Mouse (Mus musculus) CH12.LX (cell line): ENCODE measurements around the gene Cdk5rap3.

Experiments used
- ELF1 ChIP-seq: IDR thresholded peaks from 2 replicates; pipeline ENCODE4 v1.6.1; 2014; ENCODE audit warnings: low read depth, mild to moderate bottlenecking, inconsistent platforms, low read length, improper control_type of control experiment
- NELFE ChIP-seq: IDR thresholded peaks from 2 replicates; pipeline ENCODE4 v1.6.1; 2011; ENCODE audit warnings: low read depth, low read length, improper control_type of control experiment
- TBP ChIP-seq: conservative IDR thresholded peaks from 2 replicates; pipeline ENCODE4 v1.6.1; 2011; ENCODE audit warnings: low read depth, low read length, improper control_type of control experiment
- ZKSCAN1 ChIP-seq: IDR thresholded peaks from 2 replicates; pipeline ENCODE4 v1.6.1; 2012; ENCODE audit warnings: low read depth, inconsistent platforms, low read length, improper control_type of control experiment, borderline replicate concordance

GRCm38 (mm10) chr11:96867149-96867548, 49.1 kb downstream of the Cdk5rap3 start:
- no peak for TF ChIP-seq TBP
- TF ChIP-seq NELFE, result no peak
- no peak for TF ChIP-seq ELF1
- TF ChIP-seq ZKSCAN1, result no peak
